Mouse (Mus musculus): ENCODE results near the gene Cdh23. TPM values are rescaled to one million over a fixed set of nuclear protein-coding genes. Genes with fewer than 3 reads are reported as not detected.

The Cdh23 gene
- polyA plus RNA-seq, 1 experiment, result 0.19 TPM

DNA sequence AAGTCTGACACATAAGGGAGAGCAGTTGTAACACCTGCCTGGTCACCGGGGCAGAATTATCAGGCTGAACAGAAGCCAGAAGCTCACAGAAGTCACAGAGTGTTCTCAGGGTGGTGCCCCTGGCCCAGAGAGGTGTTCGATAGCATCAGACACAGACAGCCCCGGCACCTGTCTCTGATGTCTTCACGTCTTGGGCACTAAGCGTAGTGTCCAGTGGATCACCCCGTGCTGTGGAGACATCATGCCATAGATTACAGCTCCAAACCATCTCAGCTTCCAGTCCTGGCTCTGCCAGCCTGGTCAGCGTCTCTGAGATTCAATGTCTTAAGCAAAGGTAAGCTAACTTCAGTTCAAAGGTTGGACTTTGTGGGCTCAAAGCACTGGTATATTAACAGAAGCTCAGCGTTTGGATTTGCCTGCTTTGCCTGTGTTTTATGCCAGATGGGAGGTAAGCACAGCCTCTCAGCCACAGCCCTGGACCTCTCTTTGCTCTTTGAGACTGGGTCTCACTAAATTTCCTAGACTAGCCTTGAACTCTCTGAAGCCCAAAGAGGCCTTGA lies 429.4 kb downstream of the Cdh23 start:
- H3K79me3 ChIP-seq (ENCODE audit: low read depth), result no peaks in the 10 kb centered on the region
- H3K79me2 ChIP-seq (ENCODE audit: control insufficient read depth, insufficient read depth), result no peaks in the 10 kb centered on the region
- no peak overlapping the region for H3K4me3 ChIP-seq (ENCODE audit: insufficient read depth, poor library complexity, severe bottlenecking)
- H3K27me3 ChIP-seq (ENCODE audit: control insufficient read depth, insufficient read depth, insufficient read length), result no peaks in the 10 kb centered on the region
- no peaks in the 10 kb centered on the region for H3K36me3 ChIP-seq (ENCODE audit: control insufficient read depth, insufficient read depth)
- H3ac ChIP-seq (ENCODE audit: control insufficient read depth, insufficient read length, low read depth), result no peak overlapping the region
- TF ChIP-seq MYOD1 (IDR thresholded peaks at IDR 0.05; ENCODE audit: control insufficient read depth, insufficient read length, low read depth) (no peak), MYOG (IDR thresholded peaks at IDR 0.05; ENCODE audit: control insufficient read depth, extremely low read depth, insufficient read length) (no peak), FOSL1 (IDR thresholded peaks at IDR 0.05; ENCODE audit: insufficient read depth, low read length, poor library complexity, severe bottlenecking) (no peak)

DNA sequence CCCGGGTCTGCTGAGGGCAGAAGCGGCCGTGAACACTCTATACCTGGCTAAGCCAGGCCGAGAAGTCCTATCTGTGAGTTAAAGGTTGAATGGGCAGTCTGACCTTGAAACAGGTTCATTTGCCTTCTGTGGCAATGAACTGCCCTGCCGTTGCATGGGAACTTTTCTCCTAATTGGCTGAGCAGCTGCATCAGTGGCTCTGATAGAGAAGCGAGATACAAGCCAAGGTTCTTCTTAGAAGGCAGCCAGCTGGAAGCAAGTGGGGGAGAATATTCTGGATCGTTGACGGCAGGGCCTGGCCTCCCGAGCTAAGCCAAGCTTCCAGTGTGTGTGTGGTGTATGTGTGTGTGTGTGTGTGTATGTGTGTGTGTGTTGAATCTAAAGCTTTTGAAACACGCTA lies 431.0 kb downstream of the Cdh23 start:
- Histone ChIP-seq H3K27me3 (ENCODE audit: control insufficient read depth, insufficient read depth, insufficient read length) (no peaks in the 10 kb centered on the region), H3K79me3 (ENCODE audit: low read depth) (no peaks in the 10 kb centered on the region), H3K79me2 (ENCODE audit: control insufficient read depth, insufficient read depth) (no peaks in the 10 kb centered on the region), H3K36me3 (ENCODE audit: control insufficient read depth, insufficient read depth) (no peaks in the 10 kb centered on the region), H3K4me3 (ENCODE audit: insufficient read depth, poor library complexity, severe bottlenecking) (no peak overlapping the region), H3ac (ENCODE audit: control insufficient read depth, insufficient read length, low read depth) (no peak overlapping the region)
- TF ChIP-seq USF1 (IDR thresholded peaks at IDR 0.05; ENCODE audit: low read depth) (no peak), FOSL1 (IDR thresholded peaks at IDR 0.05; ENCODE audit: insufficient read depth, low read length, poor library complexity, severe bottlenecking) (no peak), MYOG (IDR thresholded peaks at IDR 0.05; ENCODE audit: control insufficient read depth, extremely low read depth, insufficient read length) (no peak), CTCF (IDR thresholded peaks at IDR 0.05; ENCODE audit: control insufficient read depth, insufficient read depth, insufficient read length) (no peak), MYOD1 (IDR thresholded peaks at IDR 0.05; ENCODE audit: control insufficient read depth, insufficient read length, low read depth) (no peak), MAX (IDR thresholded peaks at IDR 0.05) (no peak), CEBPB (IDR thresholded peaks at IDR 0.05; ENCODE audit: low read depth) (no peak)

DNA sequence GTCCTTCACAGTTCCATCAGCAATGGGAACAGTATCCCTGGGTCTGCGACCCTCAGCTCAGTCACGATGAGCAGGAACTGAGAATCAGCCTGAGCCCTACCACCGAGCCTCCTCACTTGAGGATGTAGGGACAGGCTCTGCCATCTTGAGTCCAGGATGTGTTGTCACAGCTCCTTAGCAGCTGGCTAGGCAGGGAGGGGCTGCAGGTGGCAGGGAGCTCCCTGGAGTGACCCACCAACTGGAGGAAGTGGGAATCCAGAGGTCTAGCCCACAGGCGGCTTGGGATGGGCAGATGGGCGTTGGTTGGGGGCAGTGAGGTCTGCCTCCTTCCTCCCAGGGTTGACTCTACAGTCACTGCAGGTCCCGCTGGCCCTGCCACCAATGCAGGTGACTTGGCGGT lies 432.9 kb downstream of the Cdh23 start:
- Histone ChIP-seq H3K79me3 (ENCODE audit: low read depth) (no peaks in the 10 kb centered on the region), H3ac (ENCODE audit: control insufficient read depth, insufficient read length, low read depth) (no peak overlapping the region), H3K27me3 (ENCODE audit: control insufficient read depth, insufficient read depth, insufficient read length) (no peaks in the 10 kb centered on the region), H3K79me2 (ENCODE audit: control insufficient read depth, insufficient read depth) (no peaks in the 10 kb centered on the region), H3K4me3 (ENCODE audit: insufficient read depth, poor library complexity, severe bottlenecking) (no peak overlapping the region), H3K36me3 (ENCODE audit: control insufficient read depth, insufficient read depth) (no peaks in the 10 kb centered on the region)
- no peak for TF ChIP-seq CEBPB (IDR thresholded peaks at IDR 0.05; ENCODE audit: low read depth)
- no peak for TF ChIP-seq CTCF (IDR thresholded peaks at IDR 0.05; ENCODE audit: control insufficient read depth, insufficient read depth, insufficient read length)
- TF ChIP-seq USF1 (IDR thresholded peaks at IDR 0.05; ENCODE audit: low read depth), result no peak
- no peak for TF ChIP-seq MYOD1 (IDR thresholded peaks at IDR 0.05; ENCODE audit: control insufficient read depth, insufficient read length, low read depth)
- no peak for TF ChIP-seq FOSL1 (IDR thresholded peaks at IDR 0.05; ENCODE audit: insufficient read depth, low read length, poor library complexity, severe bottlenecking)
- no peak for TF ChIP-seq MAX (IDR thresholded peaks at IDR 0.05)

DNA sequence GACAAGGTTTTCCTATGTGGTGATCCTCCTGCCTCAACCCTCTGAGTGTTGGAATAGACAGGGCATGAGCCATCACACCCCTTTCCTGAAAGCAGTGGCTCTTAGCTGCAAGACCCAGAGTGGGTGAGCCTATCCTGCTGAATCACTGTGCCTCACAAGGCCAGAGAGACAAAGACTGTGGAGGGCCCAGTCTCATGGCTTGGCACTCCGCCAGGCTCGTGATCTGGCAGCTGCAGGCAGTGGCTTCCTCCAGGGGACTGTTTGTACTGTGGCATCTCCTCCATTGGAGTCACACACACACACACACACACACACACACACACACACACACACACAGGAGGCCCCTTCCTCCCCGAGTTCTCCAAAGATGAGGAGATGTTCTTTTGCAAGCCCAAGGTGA lies 433.9 kb downstream of the Cdh23 start:
- Histone ChIP-seq H3K79me2 (ENCODE audit: control insufficient read depth, insufficient read depth) (no peaks in the 10 kb centered on the region), H3ac (ENCODE audit: control insufficient read depth, insufficient read length, low read depth) (no peak overlapping the region), H3K79me3 (ENCODE audit: low read depth) (no peaks in the 10 kb centered on the region), H3K36me3 (ENCODE audit: control insufficient read depth, insufficient read depth) (no peaks in the 10 kb centered on the region), H3K4me3 (ENCODE audit: insufficient read depth, poor library complexity, severe bottlenecking) (no peak overlapping the region), H3K27me3 (ENCODE audit: control insufficient read depth, insufficient read depth, insufficient read length) (no peaks in the 10 kb centered on the region)
- TF ChIP-seq CEBPB (IDR thresholded peaks at IDR 0.05; ENCODE audit: low read depth) (no peak), MYOD1 (IDR thresholded peaks at IDR 0.05; ENCODE audit: control insufficient read depth, insufficient read length, low read depth) (peak; percentile 28)

DNA sequence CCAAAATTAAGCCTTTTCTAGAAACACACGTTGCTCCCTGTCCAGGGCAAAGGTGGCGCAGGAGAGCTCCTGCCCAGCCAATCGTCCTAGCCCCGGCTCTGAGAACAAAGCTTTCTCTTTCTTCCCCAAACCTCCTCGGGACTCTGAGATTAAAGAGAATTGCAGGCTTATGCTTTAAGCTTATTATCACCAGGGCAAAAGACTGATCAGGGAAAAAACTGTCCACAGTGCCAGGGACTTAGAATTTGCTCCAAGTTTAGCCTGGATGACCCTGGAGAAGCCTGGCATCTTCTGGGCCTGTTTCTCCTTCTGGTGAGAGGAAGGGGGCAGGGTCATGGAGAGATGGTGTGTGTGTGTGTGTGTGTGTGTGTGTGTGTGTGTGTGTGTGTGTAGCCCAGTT lies 434.8 kb downstream of the Cdh23 start:
- Histone ChIP-seq H3K79me2 (ENCODE audit: control insufficient read depth, insufficient read depth) (no peaks in the 10 kb centered on the region), H3K27me3 (ENCODE audit: control insufficient read depth, insufficient read depth, insufficient read length) (no peaks in the 10 kb centered on the region), H3K4me3 (ENCODE audit: insufficient read depth, poor library complexity, severe bottlenecking) (no peak overlapping the region), H3ac (ENCODE audit: control insufficient read depth, insufficient read length, low read depth) (no peak overlapping the region), H3K36me3 (ENCODE audit: control insufficient read depth, insufficient read depth) (no peaks in the 10 kb centered on the region), H3K79me3 (ENCODE audit: low read depth) (no peaks in the 10 kb centered on the region)
- TF ChIP-seq MYOD1 (IDR thresholded peaks at IDR 0.05; ENCODE audit: control insufficient read depth, insufficient read length, low read depth) (no peak), MYOG (IDR thresholded peaks at IDR 0.05; ENCODE audit: control insufficient read depth, extremely low read depth, insufficient read length) (no peak), CEBPB (IDR thresholded peaks at IDR 0.05; ENCODE audit: low read depth) (no peak), MAX (IDR thresholded peaks at IDR 0.05) (no peak), CTCF (IDR thresholded peaks at IDR 0.05; ENCODE audit: control insufficient read depth, insufficient read depth, insufficient read length) (no peak), FOSL1 (IDR thresholded peaks at IDR 0.05; ENCODE audit: insufficient read depth, low read length, poor library complexity, severe bottlenecking) (no peak)

DNA sequence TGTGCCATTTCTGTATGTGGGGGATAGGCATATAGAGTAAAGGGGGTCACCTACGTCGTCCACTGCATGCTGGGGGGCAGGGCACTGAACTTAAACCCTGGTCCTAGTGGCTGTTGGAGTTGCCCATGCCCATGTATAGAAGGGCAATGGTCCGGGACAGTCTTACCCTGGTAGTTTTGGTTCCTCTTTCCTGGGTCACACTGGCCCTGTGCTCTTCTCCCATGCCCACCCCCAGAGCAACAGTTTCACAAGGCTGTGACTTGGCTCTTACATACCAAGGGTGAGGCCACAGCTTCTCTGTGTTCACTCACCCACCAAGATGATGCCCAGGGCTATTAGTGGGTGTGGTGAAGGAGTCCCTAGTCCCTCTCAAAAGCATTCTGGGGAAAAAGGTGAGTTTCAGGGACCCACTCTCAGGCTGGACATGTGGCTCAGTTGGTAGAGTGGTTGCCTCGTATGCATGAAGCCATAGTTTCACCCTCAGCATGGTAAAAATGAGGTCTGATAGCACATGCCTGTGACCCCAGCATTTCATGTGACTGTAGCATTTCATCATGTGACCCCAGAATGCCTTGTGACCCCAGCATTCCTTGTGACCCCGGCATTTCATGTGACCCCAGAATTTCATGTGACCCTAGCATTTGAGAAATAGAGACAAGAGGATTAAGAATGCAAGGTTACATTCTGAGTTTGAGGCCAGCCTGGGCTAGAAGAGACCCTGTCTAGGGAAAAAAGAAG lies 435.6 kb downstream of the Cdh23 start:
- no peak overlapping the region for H3K4me3 ChIP-seq (ENCODE audit: insufficient read depth, poor library complexity, severe bottlenecking)
- no peaks in the 10 kb centered on the region for H3K36me3 ChIP-seq (ENCODE audit: control insufficient read depth, insufficient read depth)
- H3K79me3 ChIP-seq (ENCODE audit: low read depth), result no peaks in the 10 kb centered on the region
- TF ChIP-seq MYOD1 (IDR thresholded peaks at IDR 0.05; ENCODE audit: control insufficient read depth, insufficient read length, low read depth), result no peak
- no peak for TF ChIP-seq CTCF (IDR thresholded peaks at IDR 0.05; ENCODE audit: control insufficient read depth, insufficient read depth, insufficient read length)
- TF ChIP-seq MYOG (IDR thresholded peaks at IDR 0.05; ENCODE audit: control insufficient read depth, extremely low read depth, insufficient read length), result no peak
- no peak for TF ChIP-seq MAX (IDR thresholded peaks at IDR 0.05)
- no peak for TF ChIP-seq CEBPB (IDR thresholded peaks at IDR 0.05; ENCODE audit: low read depth)
- no peak for TF ChIP-seq FOSL1 (IDR thresholded peaks at IDR 0.05; ENCODE audit: insufficient read depth, low read length, poor library complexity, severe bottlenecking)
- no peak for TF ChIP-seq USF1 (IDR thresholded peaks at IDR 0.05; ENCODE audit: low read depth)
- H3K27me3 ChIP-seq (ENCODE audit: control insufficient read depth, insufficient read depth, insufficient read length), result no peaks in the 10 kb centered on the region
- no peak overlapping the region for H3ac ChIP-seq (ENCODE audit: control insufficient read depth, insufficient read length, low read depth)
- H3K79me2 ChIP-seq (ENCODE audit: control insufficient read depth, insufficient read depth), result no peaks in the 10 kb centered on the region

All from C2C12 (cell line).